Mouse (Mus musculus) erythroblast, embryonic 14.5 days (primary cell): ENCODE data around the gene Ralb.

ENCODE experiments used
- GATA1 ChIP-seq: IDR thresholded peaks from 2 replicates; pipeline ENCODE4 v1.6.1; 2012; ENCODE audit warnings: low read length, inconsistent platforms, mixed read lengths
- TAL1 ChIP-seq: IDR thresholded peaks from 3 replicates; pipeline ENCODE4 v1.6.1; 2012; ENCODE audit warnings: low read length, inconsistent platforms, mixed read lengths

- TF ChIP-seq GATA1 (no peak), TAL1 (no peak)
Measured at GRCm38 (mm10) chr1:119533093-119533805, 28.7 kb upstream of the Ralb start.
